Mouse (Mus musculus): ENCODE data around the gene Otulinl.

- TF ChIP-seq GATA1 (IDR thresholded peaks at IDR 0.05; ENCODE audit: borderline replicate concordance, low read length) (no peak), FLI1 (IDR thresholded peaks at IDR 0.05; ENCODE audit: low read length) (no peak)
These were observed 61.7 kb downstream of the Otulinl start for GRCm38 (mm10) chr15:27619683-27620082.
